ENCODE assay signal across 28 mouse cellular contexts in genomic region chr10:66351036-66351435, GRCm38 (mm10).
DNase-seq lines count a peak whose midpoint lies in the region; ATAC-seq and TF ChIP-seq lines count a peak whose summit lies in the region.
"Had no signal": no experiment of that assay in that cellular context is flagged by ENCODE, and none has a peak within 500 bp of the region (broad histone marks: within the 10 kb centered on the region; RNA-seq: fewer than 3 reads in every experiment).

No protein-coding gene starts in this region.

- no peaks in the 10 kb centered on the region for H3K27me3 ChIP-seq in kidney, postnatal 0 days (ENCODE audit: insufficient read depth, low read length)
- no peaks in the 10 kb centered on the region for H3K27me3 ChIP-seq in kidney, embryonic 16.5 days (ENCODE audit: insufficient read depth, low read length)
- no peaks in the 10 kb centered on the region for H3K27me3 ChIP-seq in hindbrain, embryonic 12.5 days
- H3K27me3 ChIP-seq: CH12.LX; embryonic facial prominence, embryonic 15.5 days; forebrain, embryonic 12.5 days; hindbrain, embryonic 13.5 days; intestine, embryonic 15.5 days had no signal

- no peak for ATAC-seq in kidney, postnatal 0 days (replicated peaks; ENCODE audit: low FRiP score, low read depth)
- ATAC-seq in kidney, embryonic 16.5 days (ENCODE audit: low FRiP score, low TSS enrichment) = no peak
- no peak for ATAC-seq in hindbrain, embryonic 12.5 days (ENCODE audit: low FRiP score)
- ATAC-seq: activated CD4-positive, CD25-positive, alpha-beta regulatory T cell, adult 4 months; forebrain, embryonic 16.5 days; hindbrain, embryonic 16.5 days; intestine, embryonic 15.5 days had no signal

- DNase-seq in kidney, postnatal 0 days (ENCODE audit: low spot score) = peak; percentile 69
- DNase-seq in 3T3-L1 (ENCODE audit: low read depth, low spot score) = peak; percentile 80
- DNase-seq in NIH3T3 (ENCODE audit: low read depth) = peak; percentile 56
- DNase-seq in adrenal gland, postnatal 4 days (ENCODE audit: low spot score in 2 of 2) = no peak
- DNase-seq in urinary bladder, adult 2 months (ENCODE audit: low spot score) = no peak
- DNase-seq: adrenal gland, postnatal 10 days; cerebellum, adult 11-12 months; cerebellum, adult 8-10 months; cerebellum, postnatal 10 days; cerebellum, postnatal 36 days; embryo, embryonic 11 days; gastrocnemius, adult 2 months; gastrocnemius, postnatal 14 days; heart, adult 11 months; kidney, adult 11 months had no signal

- H3K36me3 ChIP-seq in kidney, postnatal 0 days (ENCODE audit: insufficient read depth, low read length) = no peaks in the 10 kb centered on the region
- H3K36me3 ChIP-seq in kidney, embryonic 16.5 days (ENCODE audit: insufficient read depth, low read length) = no peaks in the 10 kb centered on the region
- H3K36me3 ChIP-seq in hindbrain, embryonic 12.5 days = no peaks in the 10 kb centered on the region
- H3K36me3 ChIP-seq: embryonic facial prominence, embryonic 15.5 days; forebrain, embryonic 12.5 days; G1E; hindbrain, embryonic 13.5 days; intestine, embryonic 15.5 days had no signal

- no peak overlapping the region for H3K9ac ChIP-seq in kidney, postnatal 0 days (ENCODE audit: low read depth, low read length)
- no peak overlapping the region for H3K9ac ChIP-seq in kidney, embryonic 16.5 days (replicated peaks; ENCODE audit: low read length)
- H3K9ac ChIP-seq in hindbrain, embryonic 12.5 days = no peak overlapping the region
- H3K9ac ChIP-seq: embryonic facial prominence, embryonic 15.5 days; forebrain, embryonic 12.5 days; hindbrain, embryonic 13.5 days; intestine, embryonic 15.5 days had no signal

- no peaks in the 10 kb centered on the region for H3K4me1 ChIP-seq in kidney, postnatal 0 days (replicated peaks; ENCODE audit: insufficient read depth, low read length)
- no peaks in the 10 kb centered on the region for H3K4me1 ChIP-seq in kidney, embryonic 16.5 days (ENCODE audit: insufficient read depth, low read length)
- no peaks in the 10 kb centered on the region for H3K4me1 ChIP-seq in hindbrain, embryonic 12.5 days
- H3K4me1 ChIP-seq: embryonic facial prominence, embryonic 15.5 days; forebrain, embryonic 12.5 days; hindbrain, embryonic 13.5 days; intestine, embryonic 15.5 days had no signal

- H3K4me3 ChIP-seq in kidney, postnatal 0 days (replicated peaks; ENCODE audit: low read depth, low read length) = no peak overlapping the region
- no peak overlapping the region for H3K4me3 ChIP-seq in kidney, embryonic 16.5 days (ENCODE audit: low read length)
- H3K4me3 ChIP-seq in hindbrain, embryonic 12.5 days = no peak overlapping the region
- H3K4me3 ChIP-seq: embryonic facial prominence, embryonic 15.5 days; erythroblast, embryonic 14.5 days; forebrain, embryonic 12.5 days; gastrocnemius, adult 2 months; hindbrain, embryonic 13.5 days; intestine, embryonic 15.5 days had no signal

- no peak overlapping the region for H3K27ac ChIP-seq in kidney, postnatal 0 days
- no peak overlapping the region for H3K27ac ChIP-seq in kidney, embryonic 16.5 days (ENCODE audit: low read length)
- no peak overlapping the region for H3K27ac ChIP-seq in hindbrain, embryonic 12.5 days
- H3K27ac ChIP-seq: embryonic facial prominence, embryonic 15.5 days; forebrain, embryonic 12.5 days; gastrocnemius, adult 2 months; hindbrain, embryonic 13.5 days; intestine, embryonic 15.5 days had no signal

- H3K4me2 ChIP-seq in kidney, postnatal 0 days (ENCODE audit: low read length) = no peak overlapping the region
- H3K4me2 ChIP-seq in kidney, embryonic 16.5 days (replicated peaks; ENCODE audit: low read depth, low read length) = no peak overlapping the region
- H3K4me2 ChIP-seq in hindbrain, embryonic 12.5 days (replicated peaks) = no peak overlapping the region
- H3K4me2 ChIP-seq: embryonic facial prominence, embryonic 15.5 days; forebrain, embryonic 12.5 days; heart, embryonic 11.5 days; hindbrain, embryonic 13.5 days; intestine, embryonic 15.5 days had no signal

- H3K9me3 ChIP-seq in kidney, postnatal 0 days (replicated peaks; ENCODE audit: low read length) = no peaks in the 10 kb centered on the region
- H3K9me3 ChIP-seq in kidney, embryonic 16.5 days (ENCODE audit: low read length) = no peaks in the 10 kb centered on the region
- H3K9me3 ChIP-seq in hindbrain, embryonic 12.5 days (replicated peaks) = no peaks in the 10 kb centered on the region
- H3K9me3 ChIP-seq: embryonic facial prominence, embryonic 15.5 days; forebrain, embryonic 12.5 days; G1E; hindbrain, embryonic 13.5 days; intestine, embryonic 15.5 days had no signal

- TF ChIP-seq CTCF in kidney, postnatal 0 days (IDR thresholded peaks at IDR 0.05; ENCODE audit: low read depth) = no peak

- 78% methylated on average over 1 of the region's 1 CpGs for WGBS in kidney, postnatal 0 days
- WGBS in kidney, embryonic 16.5 days = 60% methylated on average over 1 of the region's 1 CpGs
- 79% methylated on average over 1 of the region's 1 CpGs for WGBS in hindbrain, embryonic 12.5 days

Comparison
In these comparisons a context has a peak if more than half of its experiments do, and no peak if none do; other contexts are left out.
1. DNase-seq: peak in kidney, postnatal 0 days (single experiment), 3T3-L1 (single experiment) and NIH3T3 (single experiment); none in adrenal gland, postnatal 4 days (0 of 2) and urinary bladder, adult 2 months (single experiment).